Mouse (Mus musculus): ENCODE measurements around the gene Katnal1. TPM values are rescaled to one million over a fixed set of nuclear protein-coding genes. Genes with fewer than 3 reads are reported as not detected.

Gene Katnal1
- total and polyA plus RNA-seq, 3 experiments, result 2.8 to 7.0 (median 3.2) TPM

DNA sequence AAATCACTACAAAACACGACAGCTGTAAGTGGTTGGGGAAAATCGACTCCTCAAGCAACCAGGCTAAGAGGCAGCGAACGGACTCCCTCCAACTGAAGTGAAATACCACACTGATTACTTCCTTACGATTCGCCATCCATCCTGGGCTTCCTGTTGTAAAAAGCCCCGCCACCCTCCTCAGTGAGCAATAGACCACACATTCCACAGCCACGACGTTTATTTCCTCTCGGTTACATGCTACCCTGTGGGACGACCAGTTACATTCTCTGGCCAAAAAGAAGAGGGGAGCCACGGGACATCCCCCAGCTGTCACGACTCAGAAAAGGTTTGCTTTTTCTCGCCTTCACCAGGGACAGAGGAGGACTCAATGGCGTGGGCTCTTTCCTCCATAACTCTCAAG, 20.9 kb upstream of the Katnal1 start:
- no peak for TF ChIP-seq SMC3 (IDR thresholded peaks at IDR 0.05; ENCODE audit: low read depth, low read length)
- TF ChIP-seq RAD21 (IDR thresholded peaks at IDR 0.05; ENCODE audit: low read depth, low read length), result no peak
- no peak for TF ChIP-seq TCF12 (IDR thresholded peaks at IDR 0.05; ENCODE audit: low read depth, low read length)
- TF ChIP-seq ELF1 (IDR thresholded peaks at IDR 0.05; ENCODE audit: low read depth, low read length), result no peak
- TF ChIP-seq POLR2AphosphoS2 (IDR thresholded peaks at IDR 0.05; ENCODE audit: low read depth, low read length), result no peak
- no peak for TF ChIP-seq KAT2A (IDR thresholded peaks at IDR 0.05; ENCODE audit: insufficient replicate concordance, low read length)
- no peak for TF ChIP-seq ZMIZ1 (IDR thresholded peaks at IDR 0.05; ENCODE audit: low read depth, low read length)
- TF ChIP-seq MAX (IDR thresholded peaks at IDR 0.05; ENCODE audit: low read length), result no peak
- no peak for TF ChIP-seq MXI1 (IDR thresholded peaks at IDR 0.05; ENCODE audit: low read depth, low read length)
- no peak for TF ChIP-seq NELFE (IDR thresholded peaks at IDR 0.05; ENCODE audit: low read depth, low read length)
- no peak for TF ChIP-seq MEF2A (IDR thresholded peaks at IDR 0.05; ENCODE audit: borderline replicate concordance, low read depth, low read length)
- TF ChIP-seq HCFC1 (IDR thresholded peaks at IDR 0.05; ENCODE audit: low read depth, low read length), result no peak
- no peak for TF ChIP-seq SIN3A (IDR thresholded peaks at IDR 0.05; ENCODE audit: low read length)
- no peak for TF ChIP-seq JUN (IDR thresholded peaks at IDR 0.05; ENCODE audit: insufficient read depth, low read depth, low read length)
- no peak for TF ChIP-seq MAZ (IDR thresholded peaks at IDR 0.05; ENCODE audit: low read depth, low read length)
- no peak for TF ChIP-seq MAFK (IDR thresholded peaks at IDR 0.05; ENCODE audit: insufficient replicate concordance, low read length)
- TF ChIP-seq RCOR1 (conservative IDR thresholded peaks at IDR 0.05; ENCODE audit: low read depth, low read length), result no peak
- no peak for TF ChIP-seq CTCF (conservative IDR thresholded peaks at IDR 0.05 in 1 of 2, IDR thresholded peaks at IDR 0.05 in 1 of 2; ENCODE audit: low read depth in 2 of 2, low read length in 2 of 2)
- no peaks in the 10 kb centered on the region for H3K79me2 ChIP-seq (replicated peaks; ENCODE audit: control insufficient read depth, extremely low read depth, insufficient read depth, poor library complexity, severe bottlenecking)
- peaks cover 8 to 29% of the 10 kb centered on the region in 2 experiments for H3K4me1 ChIP-seq (ENCODE audit: control insufficient read depth in 1 of 2, insufficient read depth in 2 of 2)
- H3K27ac ChIP-seq (ENCODE audit: insufficient read depth, low read depth), result no peak overlapping the region
- H3K4me3 ChIP-seq (replicated peaks in 1 of 3; ENCODE audit: low read depth in 2 of 3, low read length in 2 of 3, poor library complexity in 1 of 3), result no peak overlapping the region
- peaks cover 9% of the 10 kb centered on the region for H3K9me3 ChIP-seq (replicated peaks; ENCODE audit: low read length)
- H3K4me2 ChIP-seq (ENCODE audit: insufficient read depth, low read depth, poor library complexity, severe bottlenecking), result no peak overlapping the region
- H3K27me3 ChIP-seq (replicated peaks), result no peaks in the 10 kb centered on the region
- in situ Hi-C loops (cut with MboI; ENCODE audit: low pct_ligation_motif_present, low pct_unique_long_range_greater_than_20kb, low sequenced_read_pairs), result loop anchor here (10.0 kb wide), 1 partner anchor 135 kb away; no protein-coding TSS in a partner anchor
- H3K9ac ChIP-seq (ENCODE audit: insufficient read depth, low read depth), result no peak overlapping the region
- dilution Hi-C loops (cut with MboI; ENCODE audit: extremely low pct_ligation_motif_present, extremely low pct_unique_long_range_greater_than_20kb, low sequenced_read_pairs), result no loop called here
- H3K36me3 ChIP-seq (replicated peaks in 1 of 2; ENCODE audit: control insufficient read depth in 1 of 2, insufficient read depth in 1 of 2, low read length in 1 of 2), result no peaks in the 10 kb centered on the region
- no peak for DNase-seq (ENCODE audit: extremely low read depth)

DNA sequence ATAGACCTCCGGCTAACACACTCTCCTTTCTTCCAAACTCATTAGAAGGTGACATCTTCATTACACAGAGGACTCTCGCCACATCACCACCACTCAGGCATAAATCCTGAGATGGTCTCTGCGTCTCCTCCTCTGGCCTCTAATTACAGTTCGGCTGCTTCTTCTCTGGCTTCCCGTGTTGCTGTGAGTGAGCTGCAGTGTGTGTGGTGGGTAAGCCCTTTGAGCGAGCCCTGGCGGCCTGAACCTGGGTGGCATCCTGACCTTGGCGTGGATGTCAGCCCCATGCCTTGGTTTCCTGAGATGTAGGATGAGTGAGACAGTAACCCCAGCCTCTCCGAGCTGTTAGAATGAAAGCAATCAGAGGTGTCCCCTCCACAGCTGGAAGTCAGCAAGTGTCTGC, 19.5 kb upstream of the Katnal1 start:
- in situ Hi-C loops (cut with MboI; ENCODE audit: low pct_ligation_motif_present, low pct_unique_long_range_greater_than_20kb, low sequenced_read_pairs), result no loop called here
- DNase-seq (ENCODE audit: extremely low read depth), result no peak
- no peaks in the 10 kb centered on the region for H3K79me2 ChIP-seq (replicated peaks; ENCODE audit: control insufficient read depth, extremely low read depth, insufficient read depth, poor library complexity, severe bottlenecking)
- TF ChIP-seq NELFE (IDR thresholded peaks at IDR 0.05; ENCODE audit: low read depth, low read length) (no peak), GABPA (IDR thresholded peaks at IDR 0.05; ENCODE audit: insufficient replicate concordance, low read depth, low read length) (no peak), MXI1 (IDR thresholded peaks at IDR 0.05; ENCODE audit: low read depth, low read length) (no peak), ZKSCAN1 (IDR thresholded peaks at IDR 0.05; ENCODE audit: borderline replicate concordance, low read depth, low read length) (no peak), BHLHE40 (IDR thresholded peaks at IDR 0.05; ENCODE audit: low read depth, low read length) (no peak), CHD2 (IDR thresholded peaks at IDR 0.05; ENCODE audit: low read length) (no peak), PAX5 (IDR thresholded peaks at IDR 0.05; ENCODE audit: low read length) (no peak), ZMIZ1 (IDR thresholded peaks at IDR 0.05; ENCODE audit: low read depth, low read length) (no peak)
- no peaks in the 10 kb centered on the region for H3K36me3 ChIP-seq (replicated peaks in 1 of 2; ENCODE audit: control insufficient read depth in 1 of 2, insufficient read depth in 1 of 2, low read length in 1 of 2)
- H3K4me1 ChIP-seq (ENCODE audit: control insufficient read depth in 1 of 2, insufficient read depth in 2 of 2), result peaks cover 12 to 43% of the 10 kb centered on the region in 2 experiments
- no peak overlapping the region for H3K9ac ChIP-seq (ENCODE audit: insufficient read depth, low read depth)
- no peaks in the 10 kb centered on the region for H3K27me3 ChIP-seq (replicated peaks)
- dilution Hi-C loops (cut with MboI; ENCODE audit: extremely low pct_ligation_motif_present, extremely low pct_unique_long_range_greater_than_20kb, low sequenced_read_pairs), result no loop called here
- peaks cover 6% of the 10 kb centered on the region for H3K9me3 ChIP-seq (replicated peaks; ENCODE audit: low read length)
- no peak overlapping the region for H3K4me2 ChIP-seq (ENCODE audit: insufficient read depth, low read depth, poor library complexity, severe bottlenecking)
- H3K27ac ChIP-seq (ENCODE audit: insufficient read depth, low read depth), result no peak overlapping the region
- no peak overlapping the region for H3K4me3 ChIP-seq (replicated peaks in 1 of 3; ENCODE audit: low read depth in 2 of 3, low read length in 2 of 3, poor library complexity in 1 of 3)
